Mouse (Mus musculus) ovary, postnatal 10 days (tissue): ENCODE measurements around the gene Eif4e1b.

Source experiments
- DNase-seq: peaks from one replicate; pipeline ENCODE4 v3.0.0; 2022; ENCODE audit warnings: low spot score

Gene Eif4e1b

DNA sequence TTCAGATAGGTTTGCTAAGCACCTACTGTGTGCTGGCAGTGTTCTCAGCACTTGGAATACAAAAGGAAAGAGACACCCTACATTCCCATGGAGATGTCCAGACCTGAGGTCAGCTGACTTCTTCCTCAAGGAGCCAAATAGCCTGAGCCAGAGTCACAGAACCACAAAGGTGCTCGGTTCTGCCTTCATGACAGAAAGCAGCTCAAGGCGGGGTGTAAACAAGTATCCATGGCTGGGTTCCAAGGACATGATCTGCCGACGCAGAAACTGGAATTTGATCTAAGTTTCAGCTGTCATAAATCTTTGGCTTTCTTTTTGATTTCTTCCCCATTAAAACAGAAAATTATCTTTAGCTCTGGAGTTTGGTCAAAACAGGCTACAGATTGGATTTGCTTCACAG lies 16.4 kb downstream of the Eif4e1b start:
- no peak for DNase-seq

DNA sequence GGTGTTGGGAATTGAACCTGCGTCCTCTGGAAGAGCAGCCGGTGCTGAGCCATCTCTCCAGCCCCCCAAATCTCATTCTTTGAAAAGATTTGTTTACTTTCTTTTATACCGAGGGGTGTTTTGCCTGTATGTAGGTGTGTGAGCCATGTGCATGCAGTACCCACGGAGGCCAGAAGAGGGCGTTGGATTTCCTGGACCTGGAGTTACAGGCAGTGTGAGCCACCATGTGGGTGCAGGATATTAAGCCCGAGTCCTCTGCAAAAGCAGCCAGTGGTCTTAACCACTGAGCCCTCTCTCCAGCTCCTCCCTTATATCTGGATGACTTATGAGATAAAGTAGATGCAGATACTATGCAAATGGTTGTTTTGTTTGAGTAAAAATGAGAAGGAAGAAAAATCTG lies 19.2 kb downstream of the Eif4e1b start:
- no peak for DNase-seq

GRCm38 (mm10) chr13:54805134-54805838 lies 21.5 kb downstream of the Eif4e1b start:
- DNase-seq, result no peak

DNA sequence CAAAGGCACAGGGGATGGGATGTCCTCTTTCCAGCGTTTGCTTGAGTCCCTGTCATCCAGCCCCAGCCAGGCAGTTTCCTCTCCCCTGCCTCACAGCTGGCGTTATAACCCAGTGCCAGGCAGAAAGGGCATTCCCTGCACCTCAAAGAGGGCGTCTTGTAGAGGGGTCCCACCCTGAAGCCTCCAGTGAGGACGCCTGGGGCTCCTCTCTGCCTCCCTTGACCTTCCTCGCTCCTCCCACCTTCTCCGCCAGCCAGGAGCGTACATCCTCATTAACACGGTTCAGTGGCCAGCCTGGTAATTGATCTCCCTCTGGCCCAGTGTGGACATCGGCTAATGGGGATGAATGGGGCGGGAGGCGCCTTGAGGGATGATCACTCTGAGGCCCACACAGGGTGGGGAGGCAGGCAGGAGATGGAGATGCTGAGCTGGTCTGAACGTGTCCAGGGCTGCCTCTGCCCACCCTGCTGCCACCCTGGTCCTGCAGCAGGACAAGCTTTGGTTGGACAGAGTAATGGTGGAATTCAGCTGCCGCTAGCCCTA lies 22.7 kb downstream of the Eif4e1b start:
- no peak for DNase-seq

DNA sequence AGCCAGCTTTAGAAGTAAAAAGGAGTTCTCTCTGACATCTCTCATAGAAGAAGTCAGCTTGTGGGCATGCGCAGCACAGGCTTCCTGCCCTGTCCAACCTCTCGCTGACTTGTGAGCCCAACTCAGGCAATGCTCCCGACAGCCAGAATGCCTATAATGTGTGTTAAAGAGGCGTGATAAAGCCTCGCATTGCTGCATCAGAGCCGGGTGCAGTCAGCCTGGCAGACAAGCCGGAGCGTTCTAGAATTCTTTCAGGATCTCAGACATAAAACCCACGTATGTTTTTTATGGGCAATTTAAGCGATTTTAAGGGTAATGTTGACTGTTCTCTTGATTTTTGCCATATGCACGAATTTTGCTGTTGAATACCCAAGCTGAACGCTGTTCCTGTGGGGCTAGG lies 24.3 kb downstream of the Eif4e1b start:
- no peak for DNase-seq

GRCm38 (mm10) chr13:54811476-54811875 lies 27.7 kb downstream of the Eif4e1b start:
- no peak for DNase-seq

GRCm38 (mm10) chr13:54813381-54813780 lies 29.6 kb downstream of the Eif4e1b start:
- no peak for DNase-seq

GRCm38 (mm10) chr13:54818399-54819254 lies 34.8 kb downstream of the Eif4e1b start:
- no peak for DNase-seq

GRCm38 (mm10) chr13:54821106-54821505 lies 37.3 kb downstream of the Eif4e1b start:
- no peak for DNase-seq

DNA sequence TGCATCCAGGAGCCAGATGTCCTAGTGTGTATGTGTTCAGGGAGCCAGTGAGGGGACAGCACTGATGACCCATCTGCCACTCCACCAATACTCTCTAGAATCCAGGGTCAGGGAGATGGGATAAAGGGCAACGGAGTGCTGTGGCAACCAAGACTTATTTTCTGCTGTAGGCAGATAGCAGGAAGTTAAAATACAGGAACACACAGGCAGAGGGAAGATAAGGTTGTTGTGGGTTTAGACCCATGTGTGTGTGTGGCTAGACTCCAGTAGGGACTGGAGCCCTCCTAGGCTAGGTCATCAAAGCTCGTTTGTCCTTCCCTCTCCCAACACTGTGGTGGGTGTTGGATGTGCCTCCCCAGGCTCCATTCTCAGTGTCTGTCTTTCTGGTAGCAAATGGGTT lies 38.1 kb downstream of the Eif4e1b start:
- DNase-seq, result no peak

DNA sequence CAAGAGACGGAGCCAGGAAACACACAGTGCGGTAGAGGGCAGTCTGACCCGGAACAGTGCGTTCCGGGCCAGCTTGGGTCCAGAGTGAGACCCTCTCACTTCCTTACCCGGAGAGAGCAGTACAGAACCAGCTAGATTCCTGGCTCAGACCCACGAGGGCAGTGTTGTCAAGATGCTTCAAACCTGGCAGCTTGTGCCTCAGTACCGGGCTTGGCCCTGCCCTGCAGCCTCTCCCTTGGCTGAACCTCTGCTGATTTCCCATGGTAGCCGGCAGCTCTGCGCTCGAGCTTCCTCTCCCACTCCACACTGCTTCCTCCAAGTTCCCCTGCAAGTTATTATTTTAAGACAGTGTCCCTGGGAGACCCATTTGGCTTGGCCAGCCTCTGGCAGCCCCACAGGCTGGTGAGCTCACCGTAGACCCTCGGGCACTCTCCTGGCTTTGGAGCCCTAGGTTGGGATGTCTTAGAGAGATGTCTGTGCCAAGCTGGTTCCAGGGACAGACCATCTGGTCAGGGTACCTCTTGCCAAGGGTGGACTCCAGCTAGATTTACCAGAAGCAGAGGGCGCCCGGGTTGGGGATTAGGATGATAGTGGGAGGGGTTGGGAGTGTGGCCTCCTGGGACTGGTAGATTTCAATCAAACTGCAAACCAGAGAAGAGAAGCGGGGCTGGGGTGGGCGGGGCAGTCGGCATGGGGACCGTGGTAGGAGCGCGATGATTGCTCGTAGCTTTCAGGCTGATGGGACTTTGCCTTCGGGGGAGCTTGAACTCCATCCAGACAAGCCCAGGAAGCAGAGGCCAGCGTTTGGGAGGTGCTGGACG lies 40.5 kb downstream of the Eif4e1b start:
- no peak for DNase-seq

- no peak for DNase-seq
These were observed 44.2 kb downstream of the Eif4e1b start for GRCm38 (mm10) chr13:54827992-54828391.

- DNase-seq, result no peak
These were observed 44.7 kb downstream of the Eif4e1b start for GRCm38 (mm10) chr13:54828508-54828907.

- no peak for DNase-seq
These were observed 45.7 kb downstream of the Eif4e1b start for GRCm38 (mm10) chr13:54829450-54829849.

GRCm38 (mm10) chr13:54836351-54837030 lies 52.7 kb downstream of the Eif4e1b start:
- DNase-seq, result no peak

DNA sequence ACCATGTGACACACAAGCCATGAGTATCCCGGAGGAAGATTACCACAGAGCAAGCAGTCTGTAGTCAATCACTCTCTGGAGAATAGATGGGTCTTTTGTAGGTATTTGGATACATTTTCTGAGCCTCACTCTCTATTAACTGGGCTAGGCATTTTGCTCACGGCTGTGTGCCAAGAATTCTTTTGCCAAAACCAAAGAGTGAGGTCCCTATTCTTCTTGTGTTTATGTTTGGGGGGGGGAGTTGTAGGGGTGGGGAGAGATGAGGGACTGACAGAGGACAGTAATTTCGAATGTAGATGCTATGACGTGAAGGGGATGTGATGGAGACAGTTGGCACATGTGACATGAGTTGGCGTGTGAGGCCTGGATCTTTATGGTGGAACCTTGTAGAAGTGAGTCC lies 53.3 kb downstream of the Eif4e1b start:
- no peak for DNase-seq

DNA sequence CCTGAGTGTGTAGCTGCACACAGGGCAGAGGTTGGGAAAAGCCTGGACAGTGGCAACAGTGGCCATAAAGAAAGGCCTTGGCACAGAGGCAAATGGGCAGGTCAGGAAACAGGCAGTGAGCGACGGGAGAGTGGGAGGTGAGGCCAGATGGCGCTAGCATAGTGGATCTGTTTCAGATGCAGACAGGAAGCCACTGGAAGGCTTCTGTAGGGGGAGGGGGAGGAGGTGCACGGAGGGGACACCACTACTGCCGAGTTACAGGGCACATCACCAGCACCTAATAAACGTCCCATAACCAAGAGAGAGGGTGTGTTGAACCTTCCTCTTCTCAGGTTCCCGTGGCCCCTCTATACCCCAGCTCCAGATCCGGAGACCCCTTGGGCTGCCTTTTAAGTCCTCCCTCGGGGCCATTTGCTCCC lies 53.7 kb downstream of the Eif4e1b start:
- DNase-seq, result no peak
